Mouse (Mus musculus): Measurements from ENCODE around the gene Mvd.
A peak's percentile ranks its signal among the peaks of the same experiment; 100 is the strongest.

Mvd gene

GRCm38 (mm10) chr8:122454409-122454808 is 11.2 kb upstream of the Mvd start:
- no peak for DNase-seq

DNA sequence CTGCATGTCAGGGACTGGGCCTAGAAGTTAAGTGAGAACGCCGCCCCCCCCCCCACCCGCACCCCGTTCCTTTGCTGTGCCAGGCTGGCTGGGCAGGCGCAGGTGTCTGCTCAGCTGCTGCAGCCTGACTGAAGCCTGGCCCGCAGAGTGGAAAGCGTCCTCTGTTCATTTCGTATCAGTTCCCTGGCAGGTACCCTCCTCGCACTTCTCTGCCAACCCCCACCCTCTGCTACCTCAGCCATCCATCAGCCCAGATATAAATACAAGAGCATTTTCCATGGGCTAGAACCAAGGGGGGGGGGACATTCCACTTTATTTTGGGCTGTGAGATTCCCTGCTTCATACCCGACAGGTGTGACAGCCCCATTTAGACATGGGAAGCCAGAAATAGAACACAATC is 8.9 kb upstream of the Mvd start:
- DNase-seq: peak; percentile 24

DNA sequence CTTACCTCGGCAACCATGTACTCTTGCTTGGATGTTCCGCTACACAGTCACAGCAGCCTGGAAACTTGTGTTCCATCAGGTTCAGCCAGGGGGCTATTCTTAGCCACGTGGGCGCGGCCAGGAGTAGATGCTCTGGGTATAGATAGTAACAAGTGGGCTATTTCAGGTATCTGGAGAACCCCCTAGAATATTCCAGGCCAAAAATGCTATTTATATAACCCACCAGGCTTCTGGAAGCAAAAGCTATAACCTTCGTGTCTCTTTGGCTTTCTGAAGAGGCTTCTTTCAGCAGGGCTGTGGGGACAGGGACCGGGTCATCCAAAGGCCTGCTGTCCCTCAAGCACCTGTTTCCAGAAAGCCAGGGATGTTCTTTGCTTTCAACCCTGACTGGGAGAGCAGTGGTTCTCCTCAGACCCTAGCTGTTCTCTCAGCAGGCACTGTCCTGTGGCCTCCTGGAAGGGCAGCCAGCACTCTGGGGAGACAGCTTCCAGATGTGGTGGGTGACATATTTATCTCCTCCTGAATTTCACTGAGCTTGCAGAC is 8.0 kb upstream of the Mvd start:
- no peak for DNase-seq

- DNase-seq: no peak
Observed at GRCm38 (mm10) chr8:122445203-122445602, 2.0 kb upstream of the Mvd start.

DNA sequence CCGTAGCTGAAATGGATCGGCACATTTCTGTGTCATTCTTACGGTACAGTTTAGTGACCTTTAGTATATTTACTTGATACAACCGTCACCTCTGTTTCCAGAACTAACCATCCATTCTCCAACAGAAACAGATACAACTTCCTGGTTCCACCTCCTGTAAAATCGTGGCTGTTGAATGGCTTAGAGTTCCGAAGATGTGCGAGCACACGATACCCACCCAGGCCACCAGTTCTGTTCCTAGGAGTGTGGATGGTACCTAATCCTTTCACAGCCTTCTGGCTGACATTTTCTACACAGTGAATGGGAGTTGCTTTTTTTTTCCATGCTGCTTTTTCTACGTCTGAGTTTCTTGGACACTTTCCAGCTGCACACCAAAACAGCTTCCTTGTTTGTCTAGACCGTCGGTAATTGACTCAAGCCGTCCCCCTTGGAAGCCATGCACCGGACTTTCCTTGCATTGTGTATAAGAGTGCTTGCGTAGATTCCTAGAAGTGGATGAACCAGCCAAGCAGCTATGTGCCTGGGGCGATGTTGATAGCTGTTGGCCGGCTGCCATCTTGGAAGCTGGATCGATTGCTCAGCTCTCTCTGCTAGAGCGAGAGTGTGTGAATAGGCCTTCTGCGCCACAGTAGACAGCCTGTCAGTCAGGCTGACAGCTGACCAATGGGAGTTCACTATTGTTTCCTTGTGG is 981 bp upstream of the Mvd start:
- DNase-seq: peak; percentile 39

DNA sequence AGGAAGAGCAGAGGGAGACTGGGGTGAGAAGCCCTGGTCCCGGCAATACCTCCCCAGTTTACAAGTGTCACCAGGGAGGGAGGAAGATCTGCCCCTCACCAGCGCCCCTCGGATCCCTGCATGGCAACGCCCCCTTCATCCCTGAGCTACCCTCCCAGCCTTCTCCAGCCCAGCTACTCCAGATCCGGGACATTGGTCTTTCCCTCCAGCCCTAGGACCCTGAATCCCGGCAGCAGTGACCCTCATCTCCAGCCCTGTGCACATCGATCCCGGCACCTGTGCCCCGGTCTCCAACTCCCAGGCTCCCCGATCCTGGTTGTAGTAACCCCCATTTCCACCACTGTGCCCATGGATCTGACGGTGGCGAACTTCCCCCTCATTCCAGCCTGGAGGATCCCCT is 441 bp downstream of the Mvd start:
- no peak for DNase-seq

- DNase-seq: no peak
Observed at GRCm38 (mm10) chr8:122442356-122442755, 866 bp downstream of the Mvd start.

DNA sequence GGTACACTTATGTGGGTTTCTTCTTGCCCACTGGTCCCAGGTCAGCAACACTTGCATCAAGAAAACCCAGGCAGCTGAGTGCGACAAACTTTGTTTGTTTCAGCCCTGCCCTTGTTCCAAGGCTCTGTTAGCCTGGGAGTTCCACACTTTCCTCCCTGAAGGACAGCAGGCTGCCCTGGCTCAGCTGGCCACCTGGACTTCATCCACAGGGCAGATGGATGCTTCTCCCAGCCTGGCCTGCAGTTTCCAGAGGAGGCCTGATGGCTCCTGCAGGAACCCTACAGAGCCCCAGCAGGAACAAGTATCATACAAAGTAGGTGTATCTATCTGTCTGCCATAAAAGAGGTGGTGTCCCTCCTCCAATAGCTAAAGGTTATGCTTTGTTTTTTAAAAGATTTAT is 1.9 kb downstream of the Mvd start:
- no peak for DNase-seq

- no peak for DNase-seq
Observed at GRCm38 (mm10) chr8:122439336-122439735, 3.9 kb downstream of the Mvd start.

DNA sequence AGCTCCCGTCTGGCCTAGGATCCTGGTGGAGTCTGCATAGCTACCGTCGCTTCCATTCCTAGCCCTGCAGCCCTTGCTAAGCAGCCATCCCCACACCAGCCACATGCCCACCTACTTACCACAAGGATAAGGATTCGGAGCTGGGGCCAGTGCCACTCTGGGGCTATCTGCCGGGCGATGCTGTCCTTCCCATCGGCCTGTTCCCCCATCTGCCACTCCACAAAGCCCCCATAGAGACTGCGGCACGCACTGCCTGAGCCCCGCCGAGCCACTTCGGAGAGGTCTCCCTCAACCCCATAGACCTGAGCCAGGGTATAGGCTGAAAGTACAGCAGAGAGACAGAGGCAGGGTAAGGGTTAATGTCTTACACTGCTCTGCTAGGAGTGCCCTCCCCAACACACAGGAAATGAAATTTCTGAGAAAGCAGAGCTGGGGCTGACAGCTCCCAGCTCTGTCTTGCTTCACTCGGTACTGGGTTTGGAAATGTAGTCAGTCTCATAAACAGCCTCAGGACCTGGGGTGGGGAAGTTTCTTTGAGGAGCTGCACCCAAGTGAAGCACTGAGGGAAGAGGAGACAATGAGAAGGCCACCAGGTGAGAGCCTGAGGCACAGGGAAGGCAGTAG is 5.4 kb downstream of the Mvd start:
- DNase-seq: peak; percentile 51

DNA sequence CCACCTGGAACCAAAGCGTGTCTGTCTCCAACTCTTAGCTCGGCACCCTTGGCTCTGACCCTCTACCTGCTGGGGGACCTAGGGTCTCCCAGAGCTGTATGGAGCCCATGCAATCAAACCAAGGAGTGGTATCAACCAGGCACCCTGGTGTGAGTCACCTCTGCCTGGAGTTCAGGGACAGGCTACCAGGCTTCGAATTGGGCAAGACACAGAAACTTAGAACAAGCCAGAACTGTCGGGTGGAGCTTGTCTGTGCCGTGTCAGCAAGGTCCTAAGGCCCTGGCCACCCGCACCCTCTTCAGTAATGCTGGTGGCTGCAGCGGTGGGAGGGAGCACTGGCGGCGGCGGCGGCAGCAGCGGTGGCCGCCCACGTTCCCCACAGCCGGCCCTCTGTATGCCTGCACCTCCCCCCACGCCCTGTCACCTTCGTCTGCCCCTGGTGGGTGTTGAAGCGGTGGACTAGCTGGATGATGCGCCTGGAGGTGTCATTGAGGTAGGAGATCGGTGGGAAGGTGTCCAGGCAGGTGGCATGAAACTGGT is 6.6 kb downstream of the Mvd start:
- DNase-seq: no peak

- DNase-seq: no peak
Observed at GRCm38 (mm10) chr8:122436146-122436545, 7.1 kb downstream of the Mvd start.

GRCm38 (mm10) chr8:122435375-122435774 is 7.8 kb downstream of the Mvd start:
- no peak for DNase-seq

GRCm38 (mm10) chr8:122433269-122433905 is 9.8 kb downstream of the Mvd start:
- no peak for DNase-seq

GRCm38 (mm10) chr8:122432443-122433268 is 10.6 kb downstream of the Mvd start, which contains the start of gene Cyba:
Cyba (minus strand) TSS chr8:122432930.
- peak; percentile 90 for DNase-seq

DNA sequence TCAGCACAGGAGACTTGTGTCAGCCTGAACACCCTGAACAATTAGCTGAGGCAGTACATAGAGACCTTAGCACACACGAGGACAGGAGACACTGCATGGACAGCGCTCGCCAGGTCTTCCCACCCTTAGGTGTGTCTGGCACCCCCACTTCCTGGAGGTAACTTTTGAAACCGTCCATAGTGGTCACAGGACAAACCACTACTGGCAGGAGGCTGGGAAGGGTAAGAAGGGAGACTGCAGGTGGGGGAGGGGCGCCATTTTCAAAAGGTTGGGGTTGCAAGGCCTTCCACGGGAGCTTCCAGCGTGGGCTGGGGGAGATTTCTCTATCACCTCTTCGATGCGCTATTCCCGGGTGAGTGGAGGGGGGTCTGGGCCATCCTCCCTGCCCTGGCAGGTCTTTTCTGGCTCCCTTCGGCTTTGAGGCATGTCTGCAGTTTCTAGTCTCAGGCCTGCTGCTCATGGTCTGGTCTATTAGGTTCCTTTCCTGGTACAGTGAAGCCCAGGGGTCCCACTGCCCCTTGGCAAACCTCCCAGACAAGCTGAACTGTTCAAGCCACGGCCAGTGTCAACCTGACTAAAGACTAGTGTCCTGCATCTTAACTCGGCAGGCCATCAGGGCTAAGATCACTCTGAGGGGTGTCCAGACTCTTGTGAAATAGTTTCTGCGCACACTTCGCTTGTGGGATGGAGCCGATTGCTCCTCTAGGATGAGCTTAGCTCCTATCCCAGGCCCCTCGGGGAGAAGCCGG is 11.4 kb downstream of the Mvd start:
- DNase-seq: peak; percentile 61

GRCm38 (mm10) chr8:122430646-122431045 is 12.6 kb downstream of the Mvd start:
- no peak for DNase-seq

DNA sequence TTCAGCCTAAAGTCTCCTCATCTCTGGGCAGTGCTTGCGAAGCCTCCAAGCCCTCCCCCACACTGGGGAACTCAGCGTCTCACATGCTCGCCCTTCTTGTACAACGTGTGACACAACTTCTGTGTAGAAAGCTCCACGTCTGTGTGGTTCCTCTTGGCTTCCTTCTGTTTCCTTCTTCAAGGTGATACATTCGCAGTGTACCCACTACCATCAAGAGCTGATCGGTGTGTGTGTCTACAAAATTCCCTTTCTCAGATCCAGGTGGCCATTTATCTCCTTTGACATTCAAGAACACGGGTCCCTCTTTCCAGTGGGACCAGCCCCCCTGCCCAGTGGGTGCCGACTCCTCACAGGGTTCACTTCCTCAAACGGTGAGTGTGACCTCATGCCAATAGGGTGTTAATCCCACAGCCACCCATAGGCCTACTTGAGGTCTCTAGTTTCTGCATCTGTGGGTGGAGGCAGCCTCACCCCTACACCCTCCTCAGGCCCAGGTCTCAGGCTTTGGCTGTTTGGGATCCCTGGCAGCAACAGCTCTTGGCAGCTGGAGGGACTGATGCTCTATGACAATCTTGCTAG is 13.1 kb downstream of the Mvd start:
- no peak for DNase-seq

DNA sequence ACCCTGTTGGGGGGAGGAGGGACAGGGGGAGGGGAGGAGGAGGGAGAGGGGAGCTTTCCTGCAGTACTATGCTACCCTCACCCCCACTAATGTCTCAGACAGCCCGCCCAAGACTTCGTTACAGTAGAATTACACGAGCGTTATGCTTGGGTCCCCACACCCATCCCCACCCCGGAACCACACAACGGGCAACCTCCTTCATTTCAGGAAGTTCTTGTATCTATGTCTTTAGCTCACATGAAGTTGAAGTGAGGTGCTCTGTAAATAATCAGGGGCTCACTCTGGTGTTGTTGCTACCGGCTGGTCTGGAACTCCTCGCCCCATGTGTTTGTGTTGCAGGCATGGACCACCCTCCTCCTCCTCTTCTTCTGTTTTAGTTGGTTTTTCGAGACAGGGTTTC is 15.1 kb downstream of the Mvd start:
- DNase-seq: no peak

GRCm38 (mm10) chr8:122427607-122428006 is 15.6 kb downstream of the Mvd start:
- no peak for DNase-seq

- no peak for DNase-seq
Observed at GRCm38 (mm10) chr8:122426145-122426544, 17.1 kb downstream of the Mvd start.

GRCm38 (mm10) chr8:122423659-122424058 is 19.6 kb downstream of the Mvd start:
- DNase-seq: no peak
